Mouse (Mus musculus) intestine, postnatal 0 days (tissue): ENCODE data around the gene Sh3pxd2b. TPM values are rescaled to one million over a fixed set of nuclear protein-coding genes. Genes with fewer than 3 reads are reported as not detected.

Experiments used
- ATAC-seq: fragments of 200-750 bp; cut with Nextera tagmentation; 2 replicates; pipeline ENCODE4 v1.8.0; 2017; ENCODE audit warnings: mild to moderate bottlenecking, moderate TSS enrichment, moderate library complexity
- H3K27ac ChIP-seq: fragments of 300-500 bp; sonication (generic); 2 replicates; pipeline ENCODE4 v1.5.1; 2014; ENCODE audit warnings: mild to moderate bottlenecking, low read depth, low read length, moderate library complexity
- H3K27me3 ChIP-seq: fragments of 300-500 bp; sonication (generic); replicated peaks from 2 replicates; pipeline ENCODE4 v1.6.1; 2014; ENCODE audit warnings: low read length, mixed read lengths; ENCODE audit not compliant: control insufficient read depth, insufficient read depth
- H3K36me3 ChIP-seq: fragments of 300-500 bp; sonication (generic); 2 replicates; pipeline ENCODE4 v1.6.1; 2014; ENCODE audit warnings: mild to moderate bottlenecking, moderate library complexity; ENCODE audit not compliant: control insufficient read depth, insufficient read depth
- H3K4me1 ChIP-seq: fragments of 300-500 bp; sonication (generic); replicated peaks from 2 replicates; pipeline ENCODE4 v1.6.1; 2014; ENCODE audit warnings: antibody characterized with exemption, low read length, mixed read lengths; ENCODE audit not compliant: control insufficient read depth, insufficient read depth
- H3K4me2 ChIP-seq: fragments of 300-500 bp; sonication (generic); replicated peaks from 2 replicates; pipeline ENCODE4 v1.6.1; 2014; ENCODE audit warnings: low read depth, mild to moderate bottlenecking, moderate library complexity
- H3K4me3 ChIP-seq: fragments of 300-500 bp; sonication (generic); 2 replicates; pipeline ENCODE4 v1.5.1; 2014; ENCODE audit warnings: low read depth, low read length
- H3K9ac ChIP-seq: fragments of 300-500 bp; sonication (generic); 2 replicates; pipeline ENCODE4 v1.6.1; 2014; ENCODE audit warnings: mild to moderate bottlenecking, low read depth, low read length
- H3K9me3 ChIP-seq: fragments of 300-500 bp; sonication (generic); 2 replicates; pipeline ENCODE4 v1.6.1; 2016; ENCODE audit warnings: mixed run types; ENCODE audit not compliant: control insufficient read depth
- CTCF ChIP-seq: sonication (generic); IDR thresholded peaks from 2 replicates; pipeline ENCODE4 v1.5.1; 2016; ENCODE audit warnings: low read depth, mild to moderate bottlenecking, control low read depth, antibody characterized with exemption, moderate library complexity
- WGBS: fragments of 180-500 bp; shearing (Covaris S2); extraction: QIAGEN DNeasy Blood & Tissue Kit; methylation state at CpG from one replicate; pipeline ENCODE4 v1.1.7; 2014; 5-methylcytosine and 5-hydroxymethylcytosine counted together
- polyA plus RNA-seq: library from polyadenylated mRNA; unstranded; fragments of >200 nt; fragmentation: Nextera tagmentation; extraction: Ambion mirVana; gene quantifications from 2 replicates; pipeline ENCODE4 v1.2.1, GENCODE M21; 2015

Gene Sh3pxd2b
- polyA plus RNA-seq, 1 experiment from 2014 or later = 3.2 TPM

GRCm38 (mm10) chr11:32320507-32321195 is 27.0 kb upstream of the Sh3pxd2b start:
- Histone ChIP-seq H3K27me3 (no peaks in the 10 kb centered on the region), H3K27ac (no peak overlapping the region), H3K9ac (no peak overlapping the region), H3K36me3 (no peaks in the 10 kb centered on the region), H3K4me3 (no peak overlapping the region), H3K4me2 (no peak overlapping the region), H3K9me3 (no peaks in the 10 kb centered on the region), H3K4me1 (no peaks in the 10 kb centered on the region)
- WGBS = 65% methylated on average over 11 of the region's 11 CpGs
- TF ChIP-seq CTCF = no peak
- ATAC-seq = no peak

- TF ChIP-seq CTCF = peak; percentile 92
- H3K9ac ChIP-seq = no peak overlapping the region
- no peaks in the 10 kb centered on the region for H3K9me3 ChIP-seq
- H3K4me3 ChIP-seq = no peak overlapping the region
- H3K4me2 ChIP-seq = no peak overlapping the region
- no peaks in the 10 kb centered on the region for H3K4me1 ChIP-seq
- WGBS = 43% methylated on average over 8 of the region's 8 CpGs
- no peaks in the 10 kb centered on the region for H3K27me3 ChIP-seq
- no peaks in the 10 kb centered on the region for H3K36me3 ChIP-seq
- ATAC-seq = 0 out of 2 replicates have a peak, but pooled peaks have one; percentile 19
- H3K27ac ChIP-seq = no peak overlapping the region
Observed at GRCm38 (mm10) chr11:32321196-32321565, 26.4 kb upstream of the Sh3pxd2b start.

GRCm38 (mm10) chr11:32324609-32325008 is 23.0 kb upstream of the Sh3pxd2b start:
- Histone ChIP-seq H3K4me3 (peak overlapping the region; percentile 21; the same call in 1 of the 2 replicates), H3K36me3 (no peaks in the 10 kb centered on the region), H3K4me2 (peak overlapping the region; percentile 59), H3K9ac (0 out of 2 replicates have a peak overlapping the region, but pooled peaks have one; percentile 3), H3K4me1 (no peaks in the 10 kb centered on the region), H3K27me3 (no peaks in the 10 kb centered on the region), H3K9me3 (no peaks in the 10 kb centered on the region), H3K27ac (no peak overlapping the region)
- peak; percentile 93 for TF ChIP-seq CTCF
- WGBS = 14% methylated on average over 15 of the region's 15 CpGs
- peak; percentile 72 for ATAC-seq

- Histone ChIP-seq H3K4me1 (no peaks in the 10 kb centered on the region), H3K36me3 (no peaks in the 10 kb centered on the region), H3K27ac (no peak overlapping the region), H3K9me3 (no peaks in the 10 kb centered on the region), H3K4me3 (no peak overlapping the region), H3K27me3 (no peaks in the 10 kb centered on the region), H3K9ac (no peak overlapping the region), H3K4me2 (no peak overlapping the region)
- ATAC-seq = no peak
- WGBS = 53% methylated on average over 6 of the region's 6 CpGs
- no peak for TF ChIP-seq CTCF
Observed at GRCm38 (mm10) chr11:32331075-32331474, 16.5 kb upstream of the Sh3pxd2b start.

- no peak overlapping the region for H3K4me2 ChIP-seq
- no peak for TF ChIP-seq CTCF
- no peaks in the 10 kb centered on the region for H3K36me3 ChIP-seq
- H3K9me3 ChIP-seq = no peaks in the 10 kb centered on the region
- no peak for ATAC-seq
- no peak overlapping the region for H3K27ac ChIP-seq
- no peaks in the 10 kb centered on the region for H3K27me3 ChIP-seq
- H3K9ac ChIP-seq = no peak overlapping the region
- no peaks in the 10 kb centered on the region for H3K4me1 ChIP-seq
- 49% methylated on average over 5 of the region's 5 CpGs for WGBS
- no peak overlapping the region for H3K4me3 ChIP-seq
Observed at GRCm38 (mm10) chr11:32331861-32332260, 15.8 kb upstream of the Sh3pxd2b start.

GRCm38 (mm10) chr11:32333235-32333634 is 14.4 kb upstream of the Sh3pxd2b start:
- Histone ChIP-seq H3K27ac (no peak overlapping the region), H3K9me3 (0 out of 2 replicates have a peak, but pooled peaks cover 3% of the 10 kb centered on the region), H3K4me2 (no peak overlapping the region), H3K27me3 (no peaks in the 10 kb centered on the region), H3K36me3 (no peaks in the 10 kb centered on the region), H3K4me1 (no peaks in the 10 kb centered on the region), H3K4me3 (no peak overlapping the region), H3K9ac (no peak overlapping the region)
- WGBS = 76% methylated on average over 2 of the region's 2 CpGs
- no peak for TF ChIP-seq CTCF
- ATAC-seq = no peak
